Mouse (Mus musculus) right cerebral cortex, postnatal 25 days (tissue): ENCODE data around the gene Adam17.
A peak's percentile ranks its signal among the peaks of the same experiment; 100 is the strongest.

Experiments used
- DNase-seq: peaks from one replicate; pipeline ENCODE4 v3.0.0; 2022

Gene Adam17

DNA sequence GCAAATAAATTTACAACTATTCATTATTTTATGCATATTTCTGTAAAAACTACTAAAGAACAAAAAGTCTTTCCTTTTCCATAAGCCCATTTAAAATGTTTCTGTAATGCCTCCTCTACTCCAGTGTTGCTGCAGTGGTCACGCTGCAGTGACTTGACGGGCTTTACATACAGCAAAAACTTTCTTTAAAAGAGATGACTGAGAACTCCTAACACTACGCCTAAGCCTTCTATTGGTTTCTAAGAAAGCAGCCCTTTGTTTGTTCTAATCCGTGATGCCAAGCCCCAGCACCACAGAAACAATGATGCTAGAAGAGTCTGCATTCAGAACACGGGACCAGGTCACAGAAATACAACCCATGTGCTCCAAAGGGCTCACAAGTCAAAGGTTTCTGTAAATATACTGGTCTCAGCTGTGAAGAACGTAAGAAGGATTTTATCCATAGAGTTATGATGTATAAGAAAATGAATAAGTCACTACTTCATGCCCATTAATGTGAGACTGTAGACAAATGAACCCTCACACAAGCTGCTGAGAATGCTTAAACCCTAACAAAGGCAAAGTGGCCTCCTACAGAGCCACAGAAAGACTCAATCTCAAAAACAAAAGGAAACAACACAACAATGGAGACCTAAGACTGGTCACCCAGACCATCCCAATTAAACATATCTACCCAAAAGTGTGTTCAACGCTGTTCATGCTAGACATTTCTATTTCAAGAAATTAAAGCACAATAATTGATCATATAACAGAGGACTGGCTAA, 23.1 kb downstream of the Adam17 start:
- DNase-seq, result no peak

DNA sequence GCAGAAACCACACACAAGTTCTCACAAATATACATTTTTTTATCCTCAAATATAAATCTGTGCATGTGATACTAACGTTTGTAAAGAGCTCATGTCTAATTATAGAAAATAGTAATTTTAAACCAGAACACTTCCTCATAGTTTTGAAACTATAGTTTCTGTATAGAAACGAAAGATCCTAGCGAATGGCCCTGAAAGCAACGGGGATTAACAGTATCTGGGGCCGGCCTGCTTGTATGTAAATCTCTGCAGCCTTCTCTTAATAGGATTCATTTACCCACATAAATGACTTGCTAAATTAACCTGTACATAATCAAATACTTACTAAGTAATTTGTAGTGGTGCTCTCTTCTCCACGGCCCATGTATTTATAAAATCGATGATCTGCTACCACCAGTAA, 26.5 kb downstream of the Adam17 start:
- DNase-seq, result no peak

DNA sequence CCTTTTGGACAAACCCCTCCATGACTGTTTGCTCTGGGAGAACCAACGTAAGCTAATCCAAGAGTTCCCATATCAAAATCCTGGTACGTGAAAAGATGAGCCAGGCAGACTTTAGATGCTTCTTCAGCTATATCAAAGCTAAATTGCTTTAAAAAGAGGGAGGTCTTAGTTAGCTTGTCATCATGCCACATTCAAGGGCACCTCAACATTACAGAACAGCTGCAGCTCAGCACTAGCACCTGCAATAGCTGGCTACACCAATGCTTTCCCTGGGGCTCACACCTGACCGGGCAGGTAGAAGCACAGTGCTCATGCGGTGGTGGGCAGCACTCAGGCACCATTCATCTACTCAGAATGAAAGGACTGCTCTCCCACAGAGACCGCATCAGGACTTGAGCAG, 32.8 kb downstream of the Adam17 start:
- DNase-seq, result no peak

DNA sequence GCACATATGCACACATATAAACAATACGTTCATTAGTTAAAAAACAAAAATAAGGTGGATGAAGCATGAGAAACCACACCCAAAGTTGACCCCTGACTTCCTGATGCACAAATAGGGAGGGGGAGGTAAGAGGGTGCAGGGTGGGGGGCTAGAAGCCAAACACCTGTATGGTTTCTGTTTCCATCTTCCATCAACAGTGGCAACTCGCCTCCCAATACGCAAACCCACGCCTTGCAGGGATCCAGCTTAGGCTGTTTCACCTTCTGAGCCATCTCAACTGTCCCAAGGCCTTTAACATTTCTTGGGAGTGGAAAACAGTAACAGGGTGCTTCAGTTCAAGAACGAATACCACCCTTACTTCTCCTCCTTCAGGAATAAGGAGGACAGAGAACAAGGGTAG, 36.3 kb downstream of the Adam17 start:
- DNase-seq, result no peak

DNA sequence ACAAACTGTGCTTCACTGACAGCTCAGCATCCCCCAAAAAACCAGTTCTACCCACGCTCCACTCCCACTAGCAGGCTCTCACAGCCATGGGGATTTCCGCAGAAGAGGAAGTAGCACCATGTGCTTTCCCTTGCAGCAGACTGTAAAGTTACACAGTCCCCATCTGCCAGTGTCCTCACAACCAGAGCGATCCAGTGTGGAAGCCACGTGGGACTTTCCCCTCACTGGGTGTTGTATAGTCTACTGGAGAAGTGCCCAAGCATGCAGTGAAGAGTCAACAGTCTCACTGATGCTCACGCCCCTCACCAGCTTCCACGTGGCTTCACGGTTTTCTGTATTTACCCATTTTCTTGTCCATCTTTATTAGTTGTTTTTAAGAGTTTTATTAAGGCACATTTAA, 37.6 kb downstream of the Adam17 start:
- DNase-seq, result no peak

DNA sequence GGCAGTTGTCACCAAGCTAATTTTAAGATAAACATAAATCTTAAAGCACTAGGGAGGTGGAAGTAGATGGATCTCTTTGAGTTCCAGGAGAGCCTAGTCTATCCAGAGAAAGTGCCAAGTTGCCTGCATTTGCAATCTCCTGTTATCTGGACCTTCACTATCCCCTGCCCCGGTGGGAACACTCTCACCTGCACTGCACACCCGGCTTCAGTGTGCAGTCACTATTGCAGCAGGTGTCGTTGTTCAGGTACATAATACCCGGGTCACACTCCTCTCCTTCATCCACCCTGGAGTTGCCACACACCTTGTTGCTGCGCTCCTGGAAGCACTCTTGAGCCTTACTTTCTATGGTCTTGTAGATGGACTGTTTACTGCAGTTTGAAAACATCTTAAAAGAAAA, 39.7 kb downstream of the Adam17 start:
- DNase-seq, result no peak

DNA sequence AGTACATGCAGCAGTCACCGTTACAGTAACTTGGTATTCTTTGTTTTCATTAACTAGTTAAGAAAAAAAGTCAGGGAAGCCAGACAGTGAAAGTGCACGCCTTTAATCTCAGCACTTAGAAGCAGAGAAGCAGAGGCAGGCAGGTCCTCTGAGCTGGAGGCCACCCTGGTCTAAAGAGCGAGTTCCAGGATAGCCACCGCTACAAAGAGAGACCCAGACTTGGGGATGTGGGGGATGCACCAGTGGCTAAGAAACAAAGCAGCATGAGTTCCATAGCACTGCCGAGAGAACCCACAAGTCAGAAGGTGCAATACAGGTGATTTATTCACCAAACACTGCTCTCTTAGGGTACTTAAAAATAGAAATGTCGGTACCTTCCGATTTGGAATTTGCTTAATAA, 40.4 kb downstream of the Adam17 start:
- DNase-seq, result no peak

DNA sequence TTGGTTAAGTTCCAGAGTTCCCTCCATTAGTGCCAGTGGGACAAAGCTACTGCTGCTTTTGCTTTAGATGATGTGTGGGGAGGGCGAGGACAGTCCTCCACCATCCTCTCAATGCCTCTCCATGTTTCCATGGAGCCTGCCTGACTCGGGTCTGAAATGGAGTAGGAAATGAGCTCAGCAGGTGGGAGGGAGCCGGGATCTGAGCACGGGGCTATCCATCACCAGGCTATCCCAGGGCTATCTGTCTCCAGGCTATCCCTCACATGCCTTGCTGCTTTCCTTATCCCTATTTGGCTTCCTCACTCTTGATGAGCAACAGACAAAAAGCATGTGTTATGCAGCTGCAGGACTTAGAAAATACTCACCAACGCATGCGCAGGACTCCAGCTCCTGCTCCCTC, 41.7 kb downstream of the Adam17 start:
- no peak for DNase-seq

DNA sequence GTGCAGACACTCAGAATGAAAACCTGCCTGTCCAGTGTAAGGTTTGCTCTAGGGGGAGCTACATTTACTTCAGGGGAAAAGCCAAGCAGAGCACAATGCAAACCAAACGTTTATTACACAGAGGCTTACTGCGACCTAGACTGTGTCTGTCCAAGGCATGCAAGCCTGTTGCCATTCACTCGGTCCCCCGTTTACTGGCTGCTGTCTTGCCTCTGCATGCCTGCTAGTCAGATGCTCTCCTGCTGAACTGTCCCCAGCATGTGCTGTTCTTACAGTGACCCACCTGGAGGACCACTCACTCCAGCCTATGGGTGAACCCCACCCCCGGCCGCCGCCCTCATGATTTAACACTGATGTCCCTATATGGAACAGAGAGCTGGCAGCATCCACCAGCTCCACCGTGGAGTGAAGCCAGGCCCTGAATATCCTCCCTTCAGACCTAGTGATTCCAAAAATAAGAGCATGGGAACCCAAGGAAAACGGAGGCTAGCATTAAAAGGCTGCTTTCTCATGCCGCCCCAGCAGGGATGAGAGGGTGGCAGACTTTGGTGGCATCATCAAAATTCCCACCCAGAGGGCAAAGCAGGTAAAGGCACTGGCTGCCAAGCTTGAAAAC, 42.4 kb downstream of the Adam17 start:
- peak; percentile 52 for DNase-seq

DNA sequence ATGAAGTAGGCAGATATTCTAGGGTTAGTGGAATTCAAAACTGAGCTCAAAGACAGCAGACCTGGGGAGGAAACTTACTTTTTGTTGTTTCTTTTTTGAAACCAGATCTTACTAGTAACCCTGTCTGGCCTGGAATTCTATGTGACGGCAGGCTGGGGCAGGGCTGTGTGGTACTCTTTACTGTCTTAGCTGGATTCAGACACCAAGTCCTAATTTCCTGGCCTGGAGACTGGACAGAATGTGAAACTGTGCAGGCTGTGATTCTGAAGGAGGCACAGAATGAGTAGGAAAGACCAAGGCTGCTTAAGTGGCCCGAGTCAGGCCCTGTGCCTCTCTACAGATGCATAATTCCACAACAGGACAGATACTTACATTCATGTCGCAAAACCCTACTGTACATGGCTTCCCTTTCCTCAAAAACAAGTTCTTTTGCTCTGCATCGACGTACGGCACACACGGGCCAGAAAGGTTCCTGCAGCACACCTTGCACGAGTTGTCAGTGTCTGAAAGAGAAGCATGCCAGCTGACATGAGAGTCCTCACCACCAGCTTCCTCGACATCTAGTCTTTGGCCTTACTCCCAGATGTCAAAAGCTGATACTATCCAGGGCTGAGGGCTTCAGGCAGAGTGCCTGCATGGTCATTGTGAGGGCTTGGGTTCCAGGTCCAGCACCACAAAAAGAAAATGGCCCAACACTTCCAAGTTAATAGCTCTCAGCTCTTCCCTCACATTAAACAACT, 43.6 kb downstream of the Adam17 start:
- no peak for DNase-seq

DNA sequence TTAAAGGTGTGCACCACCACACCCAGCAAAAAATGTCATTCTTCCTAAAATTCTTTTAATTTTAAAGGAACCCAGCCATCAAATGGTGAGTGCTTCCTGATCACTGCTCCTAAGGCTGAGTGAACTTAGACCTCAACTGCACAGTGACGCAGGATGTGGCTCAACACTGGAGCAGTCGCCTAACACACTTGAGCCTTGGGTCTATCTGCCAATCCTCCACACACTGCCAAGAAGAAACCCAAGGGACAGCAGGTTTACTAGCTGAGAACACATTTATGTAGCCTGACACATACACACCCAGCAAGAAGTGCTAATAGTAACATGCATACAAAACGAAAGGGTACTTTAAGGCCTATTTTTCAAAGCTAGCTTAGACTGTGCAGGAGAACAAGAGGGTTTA, 47.1 kb downstream of the Adam17 start:
- no peak for DNase-seq

DNA sequence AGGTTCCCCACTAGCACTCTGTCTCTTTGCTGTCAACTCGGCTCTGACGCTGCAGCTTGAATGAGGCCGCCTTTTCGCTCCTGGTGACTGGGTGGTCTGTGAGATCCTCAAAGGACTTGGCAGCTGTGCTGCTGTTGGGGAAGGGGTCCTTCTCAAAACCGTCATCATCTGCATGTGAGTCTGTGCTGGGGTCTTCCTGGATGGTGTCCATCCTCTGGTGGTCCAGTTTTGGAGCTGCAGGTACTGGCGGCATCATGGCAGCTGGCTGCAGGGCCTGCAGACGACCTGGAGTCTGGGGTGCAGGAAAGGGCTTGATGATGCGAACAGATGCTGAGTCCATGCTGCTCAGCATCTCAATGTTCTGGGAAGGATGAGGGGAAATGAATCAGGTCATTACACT, 48.2 kb downstream of the Adam17 start:
- DNase-seq, result no peak

DNA sequence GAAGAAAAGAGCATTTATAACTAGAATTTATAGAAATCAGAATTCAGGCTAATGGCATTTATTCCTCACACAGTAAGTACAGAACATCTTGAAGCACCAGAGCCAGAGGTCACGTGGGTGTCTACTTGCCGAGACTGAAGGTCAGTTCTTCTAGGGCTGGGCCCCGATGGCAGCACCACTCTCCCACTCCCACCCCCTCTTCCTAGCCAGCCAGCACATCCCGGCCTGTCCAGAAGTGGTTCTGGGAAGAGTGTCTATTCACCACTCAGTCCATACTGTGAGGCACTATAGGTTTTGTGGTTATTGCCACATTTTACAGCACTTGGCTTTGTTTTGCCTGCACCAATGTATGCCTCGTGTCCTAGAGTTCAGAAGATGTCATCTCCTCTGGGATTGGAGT, 49.3 kb downstream of the Adam17 start:
- DNase-seq, result no peak

DNA sequence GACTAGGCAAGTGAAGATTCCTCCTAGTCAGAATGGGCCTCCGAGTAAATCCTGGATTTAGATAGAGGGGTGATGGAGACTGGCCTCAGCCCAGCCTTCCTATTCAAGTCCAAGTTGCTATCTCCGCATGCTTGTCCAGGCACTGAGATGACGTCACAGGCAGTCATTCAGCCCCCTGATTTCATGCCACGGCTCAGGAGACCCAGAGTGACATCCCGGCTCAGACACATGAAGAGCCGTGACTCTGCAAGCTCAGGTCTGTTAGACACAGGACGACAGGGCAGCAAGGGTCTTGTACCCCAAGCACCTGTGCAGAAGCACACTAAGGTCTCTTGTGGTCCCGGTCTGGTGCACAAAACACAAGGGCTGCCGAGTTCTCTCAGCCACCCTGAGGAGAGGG, 50.6 kb downstream of the Adam17 start:
- no peak for DNase-seq

DNA sequence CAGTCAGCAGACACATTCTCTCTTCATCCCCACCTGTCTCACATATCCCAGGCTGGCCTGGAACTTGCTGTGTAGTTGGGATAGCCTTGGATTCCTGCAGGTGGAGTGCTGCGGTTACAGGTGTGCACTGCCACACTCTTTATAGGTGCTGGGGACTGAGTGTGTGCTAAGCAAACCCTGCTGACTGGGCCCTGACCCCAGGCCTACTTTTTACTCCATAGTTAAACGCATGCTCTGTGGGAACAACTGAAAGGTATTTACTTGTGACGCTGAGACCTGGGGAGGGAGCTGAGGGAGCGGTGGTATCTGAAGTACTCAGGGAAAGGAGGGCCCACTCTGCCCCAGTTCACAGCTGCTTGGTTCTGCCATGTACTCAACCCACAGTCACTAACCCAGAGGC, 51.1 kb downstream of the Adam17 start:
- DNase-seq, result no peak

DNA sequence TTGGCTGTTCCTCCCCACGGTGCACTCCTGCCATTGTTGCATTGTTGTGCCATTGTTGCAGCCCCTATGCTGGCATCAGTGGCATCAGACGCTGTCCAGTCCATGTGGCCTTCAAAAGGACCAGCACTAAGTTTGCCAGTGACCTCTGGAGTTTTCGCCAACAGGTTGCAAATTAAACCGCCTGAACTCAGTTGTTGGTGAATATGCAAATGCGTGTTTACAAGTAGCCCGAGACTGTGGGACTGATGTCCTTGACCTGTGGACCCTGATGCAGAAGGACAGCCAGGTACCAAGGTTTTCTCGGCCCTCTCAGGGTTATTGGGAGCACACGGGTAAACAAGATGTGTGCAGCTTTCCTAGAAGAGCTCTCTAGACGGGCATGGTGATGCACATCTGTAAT, 52.3 kb downstream of the Adam17 start:
- DNase-seq, result no peak

DNA sequence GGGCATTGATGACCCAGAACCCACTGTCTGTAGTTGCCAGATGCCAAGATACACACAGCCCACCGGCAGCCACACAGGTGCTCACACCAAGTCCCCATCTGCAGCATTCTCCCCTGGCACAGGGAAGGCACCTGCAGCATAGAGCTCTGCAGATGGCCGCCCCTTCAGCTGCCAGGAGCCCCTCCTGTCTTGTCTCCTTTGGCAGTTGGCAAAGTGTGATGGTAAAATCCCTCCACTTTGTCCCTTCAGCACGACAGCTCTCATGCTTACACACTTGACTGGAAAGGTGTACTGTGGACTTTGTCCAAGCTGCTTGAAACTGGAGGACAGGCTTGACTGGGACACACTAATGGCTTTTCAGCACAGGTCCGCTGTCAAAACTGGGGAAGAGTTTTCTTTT, 53.1 kb downstream of the Adam17 start:
- DNase-seq, result no peak

DNA sequence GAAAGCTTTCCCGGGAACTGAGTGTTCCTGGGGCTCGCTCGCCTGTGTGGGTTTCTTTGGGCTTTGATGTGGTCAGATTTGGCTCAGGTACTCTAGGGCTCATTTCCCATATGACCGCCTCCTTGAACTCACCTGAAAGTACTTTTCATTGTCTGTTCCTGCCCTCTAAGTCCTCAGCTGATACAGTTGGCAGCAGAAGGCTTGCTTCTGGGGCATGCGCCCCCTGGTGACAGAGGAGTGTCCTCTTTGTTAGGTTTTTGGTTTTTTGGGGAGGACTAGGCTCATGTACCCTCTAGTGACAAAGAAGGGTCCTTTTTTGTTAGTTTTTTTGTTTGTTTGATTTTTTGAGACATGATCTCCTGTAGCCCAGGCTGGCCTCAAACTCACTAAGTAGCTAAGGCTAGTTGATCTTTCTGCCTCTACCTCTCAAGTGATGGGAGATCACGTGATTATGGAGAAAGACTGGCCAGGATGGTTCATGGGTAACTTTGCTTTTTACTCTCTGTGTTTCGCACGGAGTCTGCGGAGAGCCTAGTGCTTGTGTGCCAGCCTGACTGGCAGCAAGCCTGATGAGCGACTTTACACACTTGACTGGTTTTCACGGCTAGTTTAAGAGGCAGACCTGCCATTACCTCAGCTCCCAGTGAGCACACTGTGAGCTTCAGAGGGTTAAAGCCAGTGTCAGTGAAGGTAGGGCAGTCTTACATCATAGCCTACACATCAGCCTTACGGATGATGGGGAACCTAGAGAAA, 55.1 kb downstream of the Adam17 start:
- peak; percentile 63 for DNase-seq

DNA sequence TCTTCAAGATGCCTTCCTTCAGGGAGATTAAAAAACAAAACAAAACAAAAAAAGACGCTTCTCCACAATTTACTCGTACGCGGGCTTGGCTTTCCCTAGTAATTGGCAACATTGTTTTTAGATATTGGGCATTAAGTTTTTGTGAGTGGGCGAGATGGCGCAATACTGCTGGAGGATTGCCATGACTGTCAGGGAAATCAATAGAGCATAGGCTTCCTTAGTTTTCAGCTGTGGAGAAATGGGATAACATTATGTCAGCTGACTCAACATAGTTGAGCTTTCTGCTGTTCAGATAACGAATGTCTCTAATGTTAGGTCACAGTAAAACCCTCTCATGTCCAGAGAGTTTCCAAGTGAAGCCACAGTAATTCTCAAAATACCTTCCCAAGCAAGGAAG, 56.6 kb downstream of the Adam17 start:
- no peak for DNase-seq

DNA sequence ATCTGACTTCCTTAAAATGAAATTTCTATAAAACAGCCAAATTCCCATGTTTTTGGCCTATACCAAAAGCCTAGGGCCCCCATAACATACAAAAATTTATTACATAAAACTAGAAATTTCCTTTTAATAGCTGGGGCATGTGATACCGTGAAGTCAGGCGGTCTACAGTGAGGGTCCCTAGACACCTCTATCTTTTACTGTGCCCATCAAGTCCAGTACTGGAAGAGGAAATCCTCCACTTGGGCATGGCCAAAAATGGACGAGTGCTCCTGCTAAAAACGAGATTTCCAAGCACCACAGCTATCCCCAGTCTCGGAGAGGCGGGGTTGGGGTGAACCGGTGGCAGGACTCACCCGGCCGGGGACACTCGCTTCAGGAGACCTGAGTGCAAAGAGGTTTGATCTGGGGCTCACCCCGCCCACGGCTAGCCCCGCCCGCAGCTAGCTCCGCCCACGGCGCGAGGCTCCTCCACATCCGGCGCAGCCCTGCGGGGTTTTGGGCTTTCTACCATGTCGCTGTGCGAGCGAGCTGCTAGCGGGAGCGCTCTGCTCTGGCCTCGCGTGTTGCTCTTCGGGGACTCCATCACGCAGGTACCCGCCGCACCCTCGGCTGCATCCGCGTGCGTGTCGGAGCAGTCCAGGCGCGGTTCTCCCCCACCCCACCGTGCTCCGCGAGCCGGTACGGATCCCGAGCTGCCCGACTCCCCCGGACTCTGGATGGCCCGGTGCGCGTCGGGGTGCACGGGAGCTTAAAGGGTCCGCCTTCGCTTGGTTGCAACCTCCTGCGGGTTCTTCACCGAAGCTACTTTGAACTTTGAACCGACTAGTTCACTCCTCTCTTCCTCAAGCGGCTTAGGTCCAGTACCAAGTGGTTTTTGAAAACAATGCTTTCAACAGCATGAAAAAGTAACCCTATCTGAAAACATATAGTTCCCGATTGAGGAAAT, 57.2 kb downstream of the Adam17 start, which contains the start of gene Iah1:
Gene Iah1, plus strand, starts transcription at position 467 of the 946 bp plus-strand sequence.
- DNase-seq, result peak; percentile 82

DNA sequence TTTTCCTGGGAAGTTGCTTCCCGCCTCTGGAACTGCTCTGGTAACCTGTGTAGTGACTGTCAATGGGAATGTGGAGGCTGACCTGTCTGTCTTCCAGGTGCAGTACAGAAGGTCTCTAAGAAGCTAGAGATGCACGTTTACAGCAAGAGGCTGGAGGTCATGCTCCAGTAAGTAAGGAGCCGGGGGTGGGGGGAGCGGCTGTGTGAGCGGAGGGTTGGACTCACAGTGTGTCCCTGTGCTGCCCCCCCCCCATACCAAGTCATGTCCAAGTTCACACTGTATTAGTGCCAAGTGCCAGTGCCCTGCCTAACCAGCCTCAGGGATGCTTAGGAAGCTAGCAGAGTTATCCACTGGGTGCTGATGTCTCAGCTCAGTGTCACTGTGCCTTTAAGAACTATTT, 61.2 kb downstream of the Adam17 start:
- no peak for DNase-seq

DNA sequence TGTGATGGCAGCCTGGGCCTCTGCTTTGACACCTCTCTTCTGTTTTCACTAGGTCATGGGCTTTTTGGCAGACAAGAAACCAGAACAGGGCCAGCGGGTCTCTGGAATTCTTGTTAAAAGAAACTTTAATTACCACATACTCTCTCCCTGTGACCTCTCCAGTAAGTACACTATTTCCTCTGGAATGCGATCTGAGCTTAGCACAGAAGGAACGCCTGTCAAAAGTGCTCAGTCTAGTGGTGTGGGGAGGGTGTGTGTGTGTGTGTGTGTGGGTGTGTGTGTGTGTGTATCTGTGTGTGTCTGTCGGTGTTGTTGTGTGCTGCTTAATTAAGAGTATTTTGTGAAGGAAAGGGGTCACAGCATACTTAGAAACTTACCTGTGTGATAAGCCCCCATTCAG, 66.7 kb downstream of the Adam17 start:
- DNase-seq, result no peak
